Mouse (Mus musculus) adipocyte (in vitro differentiated cells): ENCODE measurements around the gene Nrip1.

Experiments used
- DNase-seq: peaks from one replicate; pipeline ENCODE4 v3.0.0-alpha.2; 2016; ENCODE audit warnings: low spot score

Gene Nrip1

GRCm38 (mm10) chr16:76347719-76348421, 25.8 kb downstream of the Nrip1 start:
- no peak for DNase-seq

- no peak for DNase-seq
These were observed 27.3 kb downstream of the Nrip1 start for GRCm38 (mm10) chr16:76346371-76346770.

- no peak for DNase-seq
These were observed 28.8 kb downstream of the Nrip1 start for GRCm38 (mm10) chr16:76344761-76345368.

GRCm38 (mm10) chr16:76344030-76344429, 29.6 kb downstream of the Nrip1 start:
- no peak for DNase-seq

- DNase-seq = peak; percentile 69
These were observed 32.0 kb downstream of the Nrip1 start for GRCm38 (mm10) chr16:76341636-76342035.

- DNase-seq = no peak
These were observed 34.4 kb downstream of the Nrip1 start for GRCm38 (mm10) chr16:76339256-76339655.

GRCm38 (mm10) chr16:76337351-76337750, 36.3 kb downstream of the Nrip1 start:
- no peak for DNase-seq

- DNase-seq = no peak
These were observed 36.7 kb downstream of the Nrip1 start for GRCm38 (mm10) chr16:76336932-76337331.

GRCm38 (mm10) chr16:76335913-76336312, 37.7 kb downstream of the Nrip1 start:
- DNase-seq = no peak

GRCm38 (mm10) chr16:76332127-76332526, 41.5 kb downstream of the Nrip1 start:
- DNase-seq = no peak

- no peak for DNase-seq
These were observed 42.4 kb downstream of the Nrip1 start for GRCm38 (mm10) chr16:76331231-76331630.

- DNase-seq = no peak
These were observed 48.3 kb downstream of the Nrip1 start for GRCm38 (mm10) chr16:76325315-76325710.

GRCm38 (mm10) chr16:76324411-76325314, 49.0 kb downstream of the Nrip1 start:
- DNase-seq = no peak

GRCm38 (mm10) chr16:76323594-76324307, 49.9 kb downstream of the Nrip1 start:
- DNase-seq = no peak

- DNase-seq = no peak
These were observed 50.5 kb downstream of the Nrip1 start for GRCm38 (mm10) chr16:76323141-76323540.

- DNase-seq = no peak
These were observed 52.0 kb downstream of the Nrip1 start for GRCm38 (mm10) chr16:76321527-76322165.

- DNase-seq = no peak
These were observed 53.5 kb downstream of the Nrip1 start for GRCm38 (mm10) chr16:76320118-76320473.

GRCm38 (mm10) chr16:76319364-76320117, 54.1 kb downstream of the Nrip1 start:
- no peak for DNase-seq

- DNase-seq = no peak
These were observed 55.2 kb downstream of the Nrip1 start for GRCm38 (mm10) chr16:76318331-76318922.
